Mouse (Mus musculus): ENCODE measurements at regions not wholly inside any gene's neighbourhood (a gene's known extent, or its start where the extent isn't known, plus 50 kb on each side); places are given as distances from the start of the nearest gene placed in this dataset.
"Not testable (repeated sequence)": the region's sequence is repeated elsewhere in the genome, so short reads cannot be mapped to it uniquely, and the experiment has no call there.

- no peak for ATAC-seq (ENCODE audit: insufficient number of reproducible peaks, low FRiP score, low TSS enrichment)
Observed at GRCm38 (mm10) chr10:56979601-56980000, 506.6 kb upstream of the Hsf2 start.

GRCm38 (mm10) chr10:56980821-56981220, 505.4 kb upstream of the Hsf2 start:
- no peak for ATAC-seq (ENCODE audit: insufficient number of reproducible peaks, low FRiP score, low TSS enrichment)

GRCm38 (mm10) chr10:56982526-56983190, 503.5 kb upstream of the Hsf2 start:
- no peak for ATAC-seq (ENCODE audit: insufficient number of reproducible peaks, low FRiP score, low TSS enrichment)

- no peak for ATAC-seq (ENCODE audit: insufficient number of reproducible peaks, low FRiP score, low TSS enrichment)
Observed at GRCm38 (mm10) chr10:56994969-56995368, 491.2 kb upstream of the Hsf2 start.

GRCm38 (mm10) chr10:57000892-57001722, 485.1 kb upstream of the Hsf2 start:
- ATAC-seq (ENCODE audit: insufficient number of reproducible peaks, low FRiP score, low TSS enrichment) = peak; percentile 76

- ATAC-seq (ENCODE audit: insufficient number of reproducible peaks, low FRiP score, low TSS enrichment) = peak; percentile 31; the same call in 1 of the 2 replicates
Observed at GRCm38 (mm10) chr10:57001723-57002110, 484.5 kb upstream of the Hsf2 start.

GRCm38 (mm10) chr10:57037641-57038040, 448.5 kb upstream of the Hsf2 start:
- no peak for ATAC-seq (ENCODE audit: insufficient number of reproducible peaks, low FRiP score, low TSS enrichment)

GRCm38 (mm10) chr10:57040201-57040600, 446.0 kb upstream of the Hsf2 start:
- no peak for ATAC-seq (ENCODE audit: insufficient number of reproducible peaks, low FRiP score, low TSS enrichment)

GRCm38 (mm10) chr10:57046021-57046420, 440.2 kb upstream of the Hsf2 start:
- no peak for ATAC-seq (ENCODE audit: insufficient number of reproducible peaks, low FRiP score, low TSS enrichment)

GRCm38 (mm10) chr10:57046891-57047290, 439.3 kb upstream of the Hsf2 start:
- ATAC-seq (ENCODE audit: insufficient number of reproducible peaks, low FRiP score, low TSS enrichment) = no peak

- no peak for ATAC-seq (ENCODE audit: insufficient number of reproducible peaks, low FRiP score, low TSS enrichment)
Observed at GRCm38 (mm10) chr10:57047719-57048118, 438.5 kb upstream of the Hsf2 start.

GRCm38 (mm10) chr10:57053375-57053774, 432.8 kb upstream of the Hsf2 start:
- not testable (repeated sequence) for ATAC-seq (ENCODE audit: insufficient number of reproducible peaks, low FRiP score, low TSS enrichment)

- no peak for ATAC-seq (ENCODE audit: insufficient number of reproducible peaks, low FRiP score, low TSS enrichment)
Observed at GRCm38 (mm10) chr10:57090131-57090530, 396.1 kb upstream of the Hsf2 start.

GRCm38 (mm10) chr10:57095920-57096319, 390.3 kb upstream of the Hsf2 start:
- no peak for ATAC-seq (ENCODE audit: insufficient number of reproducible peaks, low FRiP score, low TSS enrichment)

- no peak for ATAC-seq (ENCODE audit: insufficient number of reproducible peaks, low FRiP score, low TSS enrichment)
Observed at GRCm38 (mm10) chr10:57113359-57113758, 372.8 kb upstream of the Hsf2 start.

GRCm38 (mm10) chr10:57114696-57115271, 371.4 kb upstream of the Hsf2 start:
- ATAC-seq (ENCODE audit: insufficient number of reproducible peaks, low FRiP score, low TSS enrichment) = no peak

- no peak for ATAC-seq (ENCODE audit: insufficient number of reproducible peaks, low FRiP score, low TSS enrichment)
Observed at GRCm38 (mm10) chr10:57121514-57121913, 364.7 kb upstream of the Hsf2 start.

- ATAC-seq (ENCODE audit: insufficient number of reproducible peaks, low FRiP score, low TSS enrichment) = peak; percentile 61; the same call in 1 of the 2 replicates
Observed at GRCm38 (mm10) chr10:57127185-57127584, 359.0 kb upstream of the Hsf2 start.

GRCm38 (mm10) chr10:57156426-57156825, 329.8 kb upstream of the Hsf2 start:
- no peak for ATAC-seq (ENCODE audit: insufficient number of reproducible peaks, low FRiP score, low TSS enrichment)

GRCm38 (mm10) chr10:57156912-57157311, 329.3 kb upstream of the Hsf2 start:
- no peak for ATAC-seq (ENCODE audit: insufficient number of reproducible peaks, low FRiP score, low TSS enrichment)

- no peak for ATAC-seq (ENCODE audit: insufficient number of reproducible peaks, low FRiP score, low TSS enrichment)
Observed at GRCm38 (mm10) chr10:57160546-57160945, 325.6 kb upstream of the Hsf2 start.
